Mouse (Mus musculus) heart, embryonic 10.5 days (tissue): ENCODE data around the gene Tbc1d8. TPM values are rescaled to one million over a fixed set of nuclear protein-coding genes. Genes with fewer than 3 reads are reported as not detected.

Source experiments
- DNase-seq: peaks from one replicate; pipeline ENCODE4 v3.0.0-alpha.2; 2017; ENCODE audit warnings: low spot score
- H3K27ac ChIP-seq: fragments of 300-500 bp; sonication (generic); 2 replicates; pipeline ENCODE4 v1.5.1; 2016; ENCODE audit warnings: mild to moderate bottlenecking
- H3K27me3 ChIP-seq: fragments of 300-500 bp; sonication (generic); 2 replicates; pipeline ENCODE4 v1.6.1; 2016; ENCODE audit warnings: mild to moderate bottlenecking; ENCODE audit not compliant: poor library complexity, insufficient read depth, severe bottlenecking
- H3K36me3 ChIP-seq: fragments of 300-500 bp; sonication (generic); 2 replicates; pipeline ENCODE4 v1.6.1; 2016; ENCODE audit warnings: mild to moderate bottlenecking, moderate library complexity
- H3K4me1 ChIP-seq: fragments of 300-500 bp; sonication (generic); 2 replicates; pipeline ENCODE4 v1.6.1; 2016; ENCODE audit warnings: mild to moderate bottlenecking
- H3K4me3 ChIP-seq: fragments of 300-500 bp; sonication (generic); 2 replicates; pipeline ENCODE4 v1.5.1; 2016; ENCODE audit warnings: mild to moderate bottlenecking, moderate library complexity
- H3K9me3 ChIP-seq: fragments of 300-500 bp; sonication (generic); 2 replicates; pipeline ENCODE4 v1.6.1; 2016; ENCODE audit warnings: mild to moderate bottlenecking, moderate library complexity
- WGBS: fragments of 180-500 bp; shearing (Covaris S2); methylation state at CpG from one replicate; pipeline ENCODE4 v1.1.7; 2016; 5-methylcytosine and 5-hydroxymethylcytosine counted together
- polyA plus RNA-seq: library from polyadenylated mRNA; unstranded; fragments of >200 nt; fragmentation: Nextera tagmentation; extraction: Ambion mirVana; gene quantifications from 2 replicates; pipeline ENCODE4 v1.2.1, GENCODE M21; 2016

The Tbc1d8 gene
- polyA plus RNA-seq, 1 experiment from 2014 or later = 7.5 TPM

- WGBS = 49% methylated on average over 5 of the region's 5 CpGs
- DNase-seq = no peak
- H3K36me3 ChIP-seq = peaks cover 33% of the 10 kb centered on the region; the same call in 1 of the 2 replicates
- no peak overlapping the region for H3K4me3 ChIP-seq
- no peaks in the 10 kb centered on the region for H3K27me3 ChIP-seq
- no peaks in the 10 kb centered on the region for H3K9me3 ChIP-seq
- H3K4me1 ChIP-seq = peaks cover 5% of the 10 kb centered on the region
- peak overlapping the region; percentile 31; the same call in 1 of the 2 replicates for H3K27ac ChIP-seq
Observed at GRCm38 (mm10) chr1:39379021-39379420, 99.5 kb downstream of the Tbc1d8 start.

- WGBS = 81% methylated on average over 1 of the region's 1 CpGs
- no peaks in the 10 kb centered on the region for H3K27me3 ChIP-seq
- H3K4me1 ChIP-seq = peaks cover 5% of the 10 kb centered on the region
- DNase-seq = no peak
- H3K4me3 ChIP-seq = no peak overlapping the region
- H3K27ac ChIP-seq = no peak overlapping the region
- H3K9me3 ChIP-seq = no peaks in the 10 kb centered on the region
- H3K36me3 ChIP-seq = peaks cover 37% of the 10 kb centered on the region; the same call in 1 of the 2 replicates
Observed at GRCm38 (mm10) chr1:39378540-39378939, 100.0 kb downstream of the Tbc1d8 start.

GRCm38 (mm10) chr1:39376726-39377240, 101.8 kb downstream of the Tbc1d8 start:
- Histone ChIP-seq H3K36me3 (peaks cover 50% of the 10 kb centered on the region), H3K4me3 (no peak overlapping the region), H3K27ac (no peak overlapping the region), H3K4me1 (peaks cover 5% of the 10 kb centered on the region), H3K9me3 (no peaks in the 10 kb centered on the region), H3K27me3 (no peaks in the 10 kb centered on the region)
- 92% methylated on average over 9 of the region's 9 CpGs for WGBS
- no peak for DNase-seq

GRCm38 (mm10) chr1:39376121-39376520, 102.4 kb downstream of the Tbc1d8 start:
- Histone ChIP-seq H3K4me1 (peaks cover 5% of the 10 kb centered on the region), H3K27ac (no peak overlapping the region), H3K4me3 (no peak overlapping the region), H3K9me3 (no peaks in the 10 kb centered on the region), H3K27me3 (no peaks in the 10 kb centered on the region), H3K36me3 (peaks cover 56% of the 10 kb centered on the region)
- 79% methylated on average over 7 of the region's 7 CpGs for WGBS
- no peak for DNase-seq

- DNase-seq = no peak
- H3K27me3 ChIP-seq = no peaks in the 10 kb centered on the region
- WGBS = 82% methylated on average over 5 of the region's 5 CpGs
- no peak overlapping the region for H3K27ac ChIP-seq
- no peaks in the 10 kb centered on the region for H3K9me3 ChIP-seq
- no peak overlapping the region for H3K4me3 ChIP-seq
- peaks cover 65% of the 10 kb centered on the region for H3K36me3 ChIP-seq
- H3K4me1 ChIP-seq = peaks cover 8% of the 10 kb centered on the region
Observed at GRCm38 (mm10) chr1:39374231-39374809, 104.2 kb downstream of the Tbc1d8 start.

- H3K27me3 ChIP-seq = no peaks in the 10 kb centered on the region
- peaks cover 68% of the 10 kb centered on the region for H3K36me3 ChIP-seq
- no peak overlapping the region for H3K4me3 ChIP-seq
- no peak overlapping the region for H3K27ac ChIP-seq
- H3K9me3 ChIP-seq = no peaks in the 10 kb centered on the region
- no peak for DNase-seq
- WGBS = 73% methylated on average over 4 of the region's 4 CpGs
- H3K4me1 ChIP-seq = peaks cover 8% of the 10 kb centered on the region
Observed at GRCm38 (mm10) chr1:39373378-39373777, 105.2 kb downstream of the Tbc1d8 start.

- Histone ChIP-seq H3K36me3 (peaks cover 62% of the 10 kb centered on the region), H3K27ac (no peak overlapping the region), H3K4me3 (no peak overlapping the region), H3K27me3 (no peaks in the 10 kb centered on the region), H3K4me1 (peaks cover 8% of the 10 kb centered on the region), H3K9me3 (no peaks in the 10 kb centered on the region)
- no peak for DNase-seq
- 77% methylated on average over 8 of the region's 8 CpGs for WGBS
Observed at GRCm38 (mm10) chr1:39372220-39372843, 106.2 kb downstream of the Tbc1d8 start.

GRCm38 (mm10) chr1:39370431-39370830, 108.1 kb downstream of the Tbc1d8 start:
- DNase-seq = no peak
- no peaks in the 10 kb centered on the region for H3K27me3 ChIP-seq
- peaks cover 53% of the 10 kb centered on the region for H3K36me3 ChIP-seq
- peaks cover 11% of the 10 kb centered on the region for H3K4me1 ChIP-seq
- WGBS = 81% methylated on average over 6 of the region's 6 CpGs
- no peaks in the 10 kb centered on the region for H3K9me3 ChIP-seq
- no peak overlapping the region for H3K27ac ChIP-seq
- no peak overlapping the region; the same call in 1 of the 2 replicates for H3K4me3 ChIP-seq

GRCm38 (mm10) chr1:39368267-39368841, 110.2 kb downstream of the Tbc1d8 start:
- H3K9me3 ChIP-seq = no peaks in the 10 kb centered on the region
- peak overlapping the region; percentile 97 for H3K27ac ChIP-seq
- H3K36me3 ChIP-seq = peaks cover 42% of the 10 kb centered on the region
- H3K4me1 ChIP-seq = peaks cover 11% of the 10 kb centered on the region
- H3K27me3 ChIP-seq = no peaks in the 10 kb centered on the region
- WGBS = under 1% methylated on average over 34 of the region's 34 CpGs
- DNase-seq = no peak
- peak overlapping the region; percentile 95 for H3K4me3 ChIP-seq

- WGBS = under 1% methylated on average over 62 of the region's 62 CpGs
- H3K27me3 ChIP-seq = no peaks in the 10 kb centered on the region
- DNase-seq = peak; percentile 99
- H3K9me3 ChIP-seq = no peaks in the 10 kb centered on the region
- peak within 1 kb of the TSS; percentile 95 for H3K4me3 ChIP-seq
- peaks cover 11% of the 10 kb centered on the region for H3K4me1 ChIP-seq
- H3K27ac ChIP-seq = peak within 1 kb of the TSS; percentile 97
- peaks cover 36% of the 10 kb centered on the region for H3K36me3 ChIP-seq
Observed at GRCm38 (mm10) chr1:39367601-39368266, 110.8 kb downstream of the Tbc1d8 start, which contains the start of gene Rpl31. Gene Rpl31, plus strand, starts transcription at chr1:39367842.

- peaks cover 29% of the 10 kb centered on the region for H3K36me3 ChIP-seq
- no peak for DNase-seq
- 27% methylated on average over 6 of the region's 6 CpGs for WGBS
- H3K4me1 ChIP-seq = peaks cover 15% of the 10 kb centered on the region
- H3K9me3 ChIP-seq = no peaks in the 10 kb centered on the region
- peaks cover under 1% of the 10 kb centered on the region; the same call in 1 of the 2 replicates for H3K27me3 ChIP-seq
- H3K27ac ChIP-seq = peak overlapping the region; percentile 97
- peak overlapping the region; percentile 95 for H3K4me3 ChIP-seq
Observed at GRCm38 (mm10) chr1:39367045-39367444, 111.5 kb downstream of the Tbc1d8 start.

- H3K4me3 ChIP-seq = no peak overlapping the region
- peaks cover 16% of the 10 kb centered on the region; the same call in 1 of the 2 replicates for H3K27me3 ChIP-seq
- no peak overlapping the region for H3K27ac ChIP-seq
- no peak for DNase-seq
- 85% methylated on average over 1 of the region's 1 CpGs for WGBS
- H3K9me3 ChIP-seq = no peaks in the 10 kb centered on the region
- H3K36me3 ChIP-seq = peaks cover 14% of the 10 kb centered on the region
- peaks cover 23% of the 10 kb centered on the region for H3K4me1 ChIP-seq
Observed at GRCm38 (mm10) chr1:39365562-39365961, 113.0 kb downstream of the Tbc1d8 start.
